In the genomic region with DNA sequence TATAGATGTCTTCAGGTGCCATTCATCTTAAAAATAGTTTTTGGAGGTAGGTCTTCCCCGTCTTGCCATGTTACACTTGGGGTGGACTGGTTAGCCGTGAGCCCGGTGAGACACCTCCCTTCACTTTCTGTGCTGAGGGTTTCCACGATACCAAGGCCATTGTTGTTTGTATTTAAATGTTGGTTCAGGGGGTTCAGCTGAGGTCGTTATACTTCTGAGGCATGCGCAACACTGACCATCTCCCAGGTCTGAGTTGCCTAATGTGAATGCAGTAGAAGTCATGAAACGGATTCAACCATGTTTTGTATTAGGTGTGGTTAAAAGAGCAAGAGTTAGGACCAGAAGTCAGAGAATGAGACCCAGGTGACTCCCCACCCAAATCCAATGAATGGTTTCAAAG, we compare ENCODE assay signal across 34 mouse cellular contexts.
"Had no signal": no experiment of that assay in that cellular context is flagged by ENCODE, and none has a peak within 500 bp of the region (broad histone marks: within the 10 kb centered on the region; RNA-seq: fewer than 3 reads in every experiment).

No protein-coding gene starts in this region.

- H3K9me3 ChIP-seq: heart, embryonic 10.5 days; heart, embryonic 12.5 days; heart, embryonic 13.5 days; heart, embryonic 15.5 days; hindbrain, embryonic 10.5 days; hindbrain, embryonic 12.5 days; hindbrain, embryonic 13.5 days; hindbrain, embryonic 15.5 days; intestine, embryonic 15.5 days; kidney, embryonic 15.5 days had no signal

- H3K4me2 ChIP-seq: heart, embryonic 11.5 days; heart, embryonic 12.5 days; heart, embryonic 13.5 days; heart, embryonic 15.5 days; hindbrain, embryonic 12.5 days; hindbrain, embryonic 13.5 days; hindbrain, embryonic 14.5 days; hindbrain, embryonic 15.5 days; intestine, embryonic 15.5 days; kidney, embryonic 15.5 days had no signal

- H3K9ac ChIP-seq: heart, embryonic 12.5 days; heart, embryonic 13.5 days; heart, embryonic 15.5 days; hindbrain, embryonic 12.5 days; hindbrain, embryonic 13.5 days; hindbrain, embryonic 14.5 days; hindbrain, embryonic 15.5 days; intestine, embryonic 15.5 days; kidney, embryonic 15.5 days had no signal

- H3K36me3 ChIP-seq: heart, embryonic 10.5 days; heart, embryonic 12.5 days; heart, embryonic 13.5 days; heart, embryonic 15.5 days; hindbrain, embryonic 10.5 days; hindbrain, embryonic 12.5 days; hindbrain, embryonic 13.5 days; hindbrain, embryonic 15.5 days; intestine, embryonic 15.5 days; kidney, embryonic 15.5 days had no signal

- H3K27ac ChIP-seq: heart, embryonic 10.5 days; heart, embryonic 13.5 days; heart, embryonic 15.5 days; hindbrain, embryonic 10.5 days; hindbrain, embryonic 12.5 days; hindbrain, embryonic 13.5 days; hindbrain, embryonic 14.5 days; hindbrain, embryonic 15.5 days; hindbrain, postnatal 0 days; intestine, embryonic 15.5 days; kidney, embryonic 15.5 days; kidney, postnatal 0 days; layer of hippocampus, adult 2 months had no signal

- DNase-seq: heart, postnatal 10 days; heart, postnatal 14 days; heart, postnatal 36 days; kidney, adult 11 months; kidney, adult 18-20 months; kidney, adult 2 months; kidney, adult 8-10 months; kidney, adult 9 months; kidney, postnatal 10 days; kidney, postnatal 14 days; kidney, postnatal 25 days; kidney, postnatal 36 days; kidney, postnatal 4 days; layer of hippocampus, adult 9-11 months; layer of hippocampus, postnatal 36 days had no signal

- ATAC-seq: hindbrain, embryonic 16.5 days; hindbrain, postnatal 0 days; inflammation-experienced regulatory T-cells, adult 6 months; intestine, embryonic 15.5 days; intestine, embryonic 16.5 days; intestine, postnatal 0 days had no signal

- H3K27me3 ChIP-seq: heart, embryonic 12.5 days; heart, embryonic 13.5 days; heart, embryonic 15.5 days; hindbrain, embryonic 12.5 days; hindbrain, embryonic 15.5 days; intestine, embryonic 15.5 days; kidney, embryonic 15.5 days had no signal

- H3K4me3 ChIP-seq: heart, embryonic 10.5 days; heart, embryonic 12.5 days; heart, embryonic 13.5 days; heart, embryonic 15.5 days; hindbrain, embryonic 10.5 days; hindbrain, embryonic 12.5 days; hindbrain, embryonic 13.5 days; hindbrain, embryonic 15.5 days; intestine, embryonic 15.5 days; kidney, embryonic 15.5 days; layer of hippocampus, adult 2 months had no signal
